Mouse (Mus musculus) ES-Bruce4 (cell line): Measurements from ENCODE around the gene Iqcg.

Experiments
- CTCF ChIP-seq: IDR thresholded peaks from one replicate; pipeline ENCODE4 v1.8.1; 2011; ENCODE audit warnings: low read depth, low read length
- EP300 ChIP-seq: IDR thresholded peaks from 2 replicates; pipeline ENCODE4 v1.6.1; 2011; ENCODE audit warnings: low read depth, low read length; ENCODE audit not compliant: insufficient read depth
- POLR2A ChIP-seq: IDR thresholded peaks from one replicate; pipeline ENCODE4 v1.8.1; 2011; ENCODE audit warnings: low read length; ENCODE audit not compliant: insufficient read depth

GRCm38 (mm10) chr16:32972535-32972934 lies 83.5 kb downstream of the Iqcg start:
- TF ChIP-seq CTCF (no peak), EP300 (no peak), POLR2A (no peak)
